Mouse (Mus musculus) myocyte (in vitro differentiated cells): ENCODE measurements around the gene Tia1. TPM values are rescaled to one million over a fixed set of nuclear protein-coding genes. Genes with fewer than 3 reads are reported as not detected.
A peak's percentile ranks its signal among the peaks of the same experiment; 100 is the strongest.

Experiments
- H3K27me3 ChIP-seq: one replicate; pipeline ENCODE4 v1.6.1; 2011; ENCODE audit not compliant: control insufficient read depth, insufficient read depth, insufficient read length
- H3K36me3 ChIP-seq: one replicate; pipeline ENCODE4 v1.6.1; 2011; ENCODE audit not compliant: control insufficient read depth, insufficient read depth
- H3K4me2 ChIP-seq: one replicate; pipeline ENCODE4 v1.6.1; 2011; ENCODE audit warnings: low read depth, control low read depth
- H3K4me3 ChIP-seq: one replicate; pipeline ENCODE4 v1.5.1; 2011; ENCODE audit warnings: mild to moderate bottlenecking, control low read depth, moderate library complexity
- H3K79me2 ChIP-seq: one replicate; pipeline ENCODE4 v1.6.1; 2011; ENCODE audit not compliant: control insufficient read depth, insufficient read depth
- H3ac ChIP-seq: one replicate; pipeline ENCODE4 v1.6.1; 2011; ENCODE audit not compliant: control insufficient read depth, insufficient read length
- CEBPB ChIP-seq: IDR thresholded peaks from 2 replicates; pipeline ENCODE4 v1.6.1; 2011; ENCODE audit warnings: mild to moderate bottlenecking, moderate library complexity; ENCODE audit not compliant: poor library complexity, insufficient read depth, severe bottlenecking
- E2F4 ChIP-seq: IDR thresholded peaks from one replicate; pipeline ENCODE4 v1.6.1; 2011; ENCODE audit warnings: mild to moderate bottlenecking, control low read depth, moderate library complexity; ENCODE audit not compliant: insufficient read depth
- MAX ChIP-seq: IDR thresholded peaks from one replicate; pipeline ENCODE4 v1.6.1; 2011; ENCODE audit warnings: low read depth, mild to moderate bottlenecking, control low read depth
- MYOD1 ChIP-seq, 3 experiments: IDR thresholded peaks; one replicate each; pipeline ENCODE4 v1.6.1; 2011; ENCODE audit warnings: control low read depth in 2 of 3, low read depth in 2 of 3, mild to moderate bottlenecking in 2 of 3, moderate library complexity in 1 of 3; ENCODE audit not compliant: insufficient read length in 2 of 3, control insufficient read depth in 1 of 3
- MYOG ChIP-seq, 3 experiments: IDR thresholded peaks; one replicate each; pipeline ENCODE4 v1.6.1; 2011; ENCODE audit warnings: control low read depth in 2 of 3, low read depth in 2 of 3, mild to moderate bottlenecking in 2 of 3; ENCODE audit not compliant: insufficient read length in 2 of 3, control insufficient read depth in 1 of 3, insufficient read depth in 1 of 3
- POLR2A ChIP-seq: IDR thresholded peaks from one replicate; pipeline ENCODE4 v1.6.1; 2011; ENCODE audit warnings: low read depth, mild to moderate bottlenecking, control low read depth, moderate library complexity; ENCODE audit not compliant: insufficient read length
- POLR2AphosphoS2 ChIP-seq: IDR thresholded peaks from one replicate; pipeline ENCODE4 v1.6.1; 2011; ENCODE audit warnings: low read depth, control low read depth; ENCODE audit not compliant: insufficient read length
- REST ChIP-seq: IDR thresholded peaks from one replicate; pipeline ENCODE4 v1.6.1; 2011; ENCODE audit warnings: mild to moderate bottlenecking, control low read depth, moderate library complexity; ENCODE audit not compliant: insufficient read depth, insufficient read length
- SRF ChIP-seq: IDR thresholded peaks from one replicate; pipeline ENCODE4 v1.6.1; 2011; ENCODE audit warnings: low read depth; ENCODE audit not compliant: control insufficient read depth, insufficient read length
- TCF12 ChIP-seq: IDR thresholded peaks from one replicate; pipeline ENCODE4 v1.6.1; 2011; ENCODE audit warnings: mild to moderate bottlenecking, control low read depth; ENCODE audit not compliant: poor library complexity, insufficient read depth, severe bottlenecking
- TCF3 ChIP-seq: IDR thresholded peaks from one replicate; pipeline ENCODE4 v1.6.1; 2011; ENCODE audit warnings: low read depth, control low read depth; ENCODE audit not compliant: insufficient read length
- USF1 ChIP-seq: IDR thresholded peaks from one replicate; pipeline ENCODE4 v1.6.1; 2011; ENCODE audit warnings: low read depth, mild to moderate bottlenecking, control low read depth, moderate library complexity
- polyA plus RNA-seq: library from polyadenylated mRNA; unstranded; fragments of >200 nt; fragmentation: generic; extraction: Trizol; gene quantifications from one replicate; pipeline ENCODE4 v1.2.1, GENCODE M21; 2012; ENCODE audit warnings: missing spikeins

The Tia1 gene
- polyA plus RNA-seq, 1 experiment, result 12.8 TPM

GRCm38 (mm10) chr6:86476931-86477330, 72.9 kb downstream of the Tia1 start:
- H3ac ChIP-seq, result no peak overlapping the region
- no peaks in the 10 kb centered on the region for H3K36me3 ChIP-seq
- peaks cover 8% of the 10 kb centered on the region for H3K79me2 ChIP-seq
- no peak overlapping the region for H3K4me3 ChIP-seq
- no peak for TF ChIP-seq TCF3
- TF ChIP-seq MYOD1 (IDR thresholded peaks at IDR 0.05; ENCODE audit: control insufficient read depth in 1 of 3, insufficient read length in 2 of 3, low read depth in 2 of 3), result no peak
- TF ChIP-seq POLR2A, result no peak
- no peak for TF ChIP-seq TCF12
- no peak for TF ChIP-seq USF1
- no peak for TF ChIP-seq MAX
- TF ChIP-seq REST, result no peak
- H3K27me3 ChIP-seq, result no peaks in the 10 kb centered on the region
- peak overlapping the region; percentile 47 for H3K4me2 ChIP-seq

GRCm38 (mm10) chr6:86479311-86479710, 75.3 kb downstream of the Tia1 start:
- Histone ChIP-seq H3ac (no peak overlapping the region), H3K4me3 (no peak overlapping the region), H3K79me2 (peaks cover 8% of the 10 kb centered on the region), H3K4me2 (peak overlapping the region; percentile 95), H3K36me3 (no peaks in the 10 kb centered on the region), H3K27me3 (no peaks in the 10 kb centered on the region)
- TF ChIP-seq REST, result no peak
- TF ChIP-seq MYOD1 (IDR thresholded peaks at IDR 0.05; ENCODE audit: control insufficient read depth in 1 of 3, insufficient read length in 2 of 3, low read depth in 2 of 3), result peak in 1 of 3 experiments; percentile 26

- Histone ChIP-seq H3K36me3 (no peaks in the 10 kb centered on the region), H3K79me2 (peaks cover 8% of the 10 kb centered on the region), H3ac (no peak overlapping the region), H3K4me3 (peak overlapping the region; percentile 23), H3K27me3 (no peaks in the 10 kb centered on the region), H3K4me2 (peak overlapping the region; percentile 95)
- no peak for TF ChIP-seq TCF12
- no peak for TF ChIP-seq CEBPB
Measured at GRCm38 (mm10) chr6:86479816-86480188, 75.8 kb downstream of the Tia1 start.

GRCm38 (mm10) chr6:86480189-86480831, 76.3 kb downstream of the Tia1 start:
- H3ac ChIP-seq, result no peak overlapping the region
- TF ChIP-seq SRF (no peak), E2F4 (no peak), MYOD1 (IDR thresholded peaks at IDR 0.05; ENCODE audit: control insufficient read depth in 1 of 3, insufficient read length in 2 of 3, low read depth in 2 of 3) (peak; percentile 71 to 91 (median 84)), REST (no peak), MYOG (IDR thresholded peaks at IDR 0.05; ENCODE audit: control insufficient read depth in 1 of 3, insufficient read depth in 1 of 3, insufficient read length in 2 of 3, low read depth in 2 of 3) (peak in 2 of 3 experiments; percentile 68 to 73), TCF12 (peak; percentile 47), USF1 (no peak), CEBPB (no peak), TCF3 (peak; percentile 53), MAX (no peak), POLR2AphosphoS2 (no peak), POLR2A (no peak)
- H3K4me3 ChIP-seq, result peak overlapping the region; percentile 23
- no peaks in the 10 kb centered on the region for H3K36me3 ChIP-seq
- H3K79me2 ChIP-seq, result peaks cover 8% of the 10 kb centered on the region
- H3K4me2 ChIP-seq, result peak overlapping the region; percentile 95
- H3K27me3 ChIP-seq, result no peaks in the 10 kb centered on the region

- peaks cover 8% of the 10 kb centered on the region for H3K79me2 ChIP-seq
- TF ChIP-seq MAX (no peak), CEBPB (no peak), POLR2AphosphoS2 (no peak)
- H3ac ChIP-seq, result no peak overlapping the region
- H3K4me3 ChIP-seq, result no peak overlapping the region
- H3K36me3 ChIP-seq, result no peaks in the 10 kb centered on the region
- peak overlapping the region; percentile 95 for H3K4me2 ChIP-seq
- H3K27me3 ChIP-seq, result no peaks in the 10 kb centered on the region
Measured at GRCm38 (mm10) chr6:86481871-86482270, 77.9 kb downstream of the Tia1 start.

Other genes with a start within 250 kb of the Tia1 start
- 0.20 TPM for gene Tgfa, start 209.0 kb upstream of the Tia1 start, polyA plus RNA-seq
- gene Fam136a, start 38.6 kb upstream of the Tia1 start, polyA plus RNA-seq, result 30.8 TPM
- gene Snrpg, start 32.9 kb upstream of the Tia1 start, polyA plus RNA-seq, result 188 TPM
- gene Pcyox1, start 7.1 kb upstream of the Tia1 start, polyA plus RNA-seq, result 25.1 TPM
- not detected for gene Gm44790, start 22.4 kb downstream of the Tia1 start, polyA plus RNA-seq
- gene C87436, start 34.2 kb downstream of the Tia1 start, polyA plus RNA-seq, result 6.9 TPM
- gene Pcbp1, start 122.1 kb downstream of the Tia1 start, polyA plus RNA-seq, result 306 TPM
- gene Asprv1, start 223.9 kb downstream of the Tia1 start, polyA plus RNA-seq, result 0.34 TPM